Mouse (Mus musculus): ENCODE data around the gene Tnk1. TPM values are rescaled to one million over a fixed set of nuclear protein-coding genes. Genes with fewer than 3 reads are reported as not detected.

The Tnk1 gene
- polyA plus RNA-seq, 1 experiment from 2014 or later: not detected

- 82% methylated on average over 5 of the region's 5 CpGs for WGBS
- no peak overlapping the region for H3K9ac ChIP-seq
These were observed 36.1 kb upstream of the Tnk1 start for GRCm38 (mm10) chr11:69894671-69895070.

DNA sequence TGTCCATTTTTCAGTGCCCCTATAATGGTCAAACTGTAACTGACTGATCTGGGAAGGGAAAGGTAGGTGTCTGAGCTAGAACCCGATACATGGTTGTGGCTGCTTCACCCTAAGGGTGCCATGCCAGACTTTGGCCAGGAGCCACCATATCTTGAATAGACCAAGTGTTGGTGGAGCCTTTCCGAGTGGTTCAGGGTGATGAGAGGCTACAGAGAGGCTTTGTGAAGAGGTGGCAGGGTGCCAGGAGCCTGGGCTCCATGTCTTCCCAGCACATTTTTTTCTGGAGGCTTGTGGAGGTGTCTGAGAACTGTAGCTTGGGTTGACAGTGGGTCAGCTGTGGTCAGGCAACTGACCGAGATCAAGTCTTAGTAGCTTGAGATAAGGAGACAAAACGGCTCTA, 33.0 kb upstream of the Tnk1 start:
- Histone ChIP-seq H3K27ac (no peak overlapping the region), H3K4me1 (replicated peaks; ENCODE audit: control insufficient read depth, insufficient read depth, low read length) (no peaks in the 10 kb centered on the region), H3K4me2 (replicated peaks) (no peak overlapping the region), H3K9me3 (ENCODE audit: control insufficient read depth, low read length) (no peaks in the 10 kb centered on the region), H3K27me3 (ENCODE audit: control insufficient read depth, insufficient read depth, low read length) (no peaks in the 10 kb centered on the region), H3K9ac (no peak overlapping the region), H3K36me3 (replicated peaks; ENCODE audit: control insufficient read depth, insufficient read depth) (no peaks in the 10 kb centered on the region), H3K4me3 (replicated peaks; ENCODE audit: low read length) (no peak overlapping the region)
- DNase-seq (ENCODE audit: low spot score) (no peak), ATAC-seq (ENCODE audit: low FRiP score) (no peak)
- 67% methylated on average over 4 of the region's 4 CpGs for WGBS

More at GRCm38 (mm10) chr11:69894671-69895070, 36.1 kb upstream of the Tnk1 start:
- no peak overlapping the region for H3K4me3 ChIP-seq (replicated peaks; ENCODE audit: low read length)
- peaks cover 12% of the 10 kb centered on the region for H3K4me1 ChIP-seq (replicated peaks; ENCODE audit: control insufficient read depth, insufficient read depth, low read length)
- no peak for ATAC-seq (ENCODE audit: low FRiP score)
- no peak overlapping the region for H3K27ac ChIP-seq
- no peaks in the 10 kb centered on the region for H3K27me3 ChIP-seq (ENCODE audit: control insufficient read depth, insufficient read depth, low read length)
- no peaks in the 10 kb centered on the region for H3K36me3 ChIP-seq (replicated peaks; ENCODE audit: control insufficient read depth, insufficient read depth)
- no peak for DNase-seq (ENCODE audit: low spot score)
- H3K4me2 ChIP-seq (replicated peaks): no peak overlapping the region
- H3K9me3 ChIP-seq (ENCODE audit: control insufficient read depth, low read length): no peaks in the 10 kb centered on the region

- ATAC-seq (ENCODE audit: low FRiP score) (no peak), DNase-seq (ENCODE audit: low spot score) (no peak)
- no peak overlapping the region for H3K4me2 ChIP-seq (replicated peaks)
- 75% methylated on average over 8 of the region's 8 CpGs for WGBS
- no peak overlapping the region for H3K27ac ChIP-seq
- no peak overlapping the region for H3K9ac ChIP-seq
- no peaks in the 10 kb centered on the region for H3K4me1 ChIP-seq (replicated peaks; ENCODE audit: control insufficient read depth, insufficient read depth, low read length)
- H3K27me3 ChIP-seq (ENCODE audit: control insufficient read depth, insufficient read depth, low read length): peaks cover 4% of the 10 kb centered on the region; the same call in 1 of the 2 replicates
- no peak overlapping the region for H3K4me3 ChIP-seq (replicated peaks; ENCODE audit: low read length)
- H3K9me3 ChIP-seq (ENCODE audit: control insufficient read depth, low read length): no peaks in the 10 kb centered on the region
- H3K36me3 ChIP-seq (replicated peaks; ENCODE audit: control insufficient read depth, insufficient read depth): no peaks in the 10 kb centered on the region
These were observed 28.5 kb upstream of the Tnk1 start for GRCm38 (mm10) chr11:69886907-69887635.

DNA sequence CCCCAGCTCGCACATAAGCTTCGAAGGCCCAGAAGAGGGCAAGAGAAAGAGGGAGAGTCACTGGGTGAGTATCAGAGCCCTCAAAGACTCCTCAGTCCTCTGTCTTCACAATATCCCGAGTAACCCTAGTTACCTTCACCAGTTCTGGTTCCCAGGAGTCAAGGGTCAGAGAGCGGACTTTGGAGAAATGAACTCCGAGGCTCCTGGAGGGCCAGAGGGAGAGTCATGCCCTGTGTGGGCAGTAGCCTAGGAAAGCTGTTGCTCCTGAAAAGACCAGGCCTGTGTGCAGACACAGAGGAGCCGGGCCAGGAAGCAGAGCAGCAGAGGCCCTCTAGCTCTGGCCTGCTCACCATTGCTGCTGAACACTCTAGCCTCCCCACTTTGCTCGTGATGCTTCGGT, 26.1 kb upstream of the Tnk1 start:
- Histone ChIP-seq H3K36me3 (replicated peaks; ENCODE audit: control insufficient read depth, insufficient read depth) (no peaks in the 10 kb centered on the region), H3K4me2 (replicated peaks) (no peak overlapping the region), H3K9me3 (ENCODE audit: control insufficient read depth, low read length) (no peaks in the 10 kb centered on the region), H3K27me3 (ENCODE audit: control insufficient read depth, insufficient read depth, low read length) (peaks cover 15% of the 10 kb centered on the region), H3K4me3 (replicated peaks; ENCODE audit: low read length) (no peak overlapping the region), H3K27ac (no peak overlapping the region), H3K9ac (no peak overlapping the region), H3K4me1 (replicated peaks; ENCODE audit: control insufficient read depth, insufficient read depth, low read length) (peaks cover 16% of the 10 kb centered on the region; the same call in 1 of the 2 replicates)
- 79% methylated on average over 8 of the region's 8 CpGs for WGBS
- ATAC-seq (ENCODE audit: low FRiP score) (no peak), DNase-seq (ENCODE audit: low spot score) (no peak)

DNA sequence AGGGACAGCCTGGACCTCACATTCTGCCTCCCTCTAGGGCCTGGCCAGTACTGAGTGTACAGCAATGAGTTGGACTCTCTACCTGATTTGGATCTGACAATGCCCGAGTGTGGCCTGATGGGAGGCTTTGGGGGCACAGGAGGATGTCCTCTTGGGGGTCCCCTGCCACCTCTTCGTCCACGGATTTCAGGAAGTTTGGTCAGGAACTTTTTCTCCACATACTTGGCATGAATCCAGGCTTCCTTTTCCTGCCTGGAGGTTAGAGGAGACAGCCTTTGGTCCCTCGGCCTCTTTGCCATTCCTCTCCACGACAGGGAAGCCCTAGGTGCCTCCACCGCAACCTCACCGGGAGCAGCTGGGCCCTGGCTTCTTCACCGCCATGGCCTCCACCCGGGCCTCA, 25.7 kb upstream of the Tnk1 start:
- 83% methylated on average over 9 of the region's 9 CpGs for WGBS
- Histone ChIP-seq H3K4me1 (replicated peaks; ENCODE audit: control insufficient read depth, insufficient read depth, low read length) (peaks cover 16% of the 10 kb centered on the region; the same call in 1 of the 2 replicates), H3K4me2 (replicated peaks) (no peak overlapping the region), H3K27me3 (ENCODE audit: control insufficient read depth, insufficient read depth, low read length) (peaks cover 15% of the 10 kb centered on the region), H3K9ac (no peak overlapping the region), H3K36me3 (replicated peaks; ENCODE audit: control insufficient read depth, insufficient read depth) (no peaks in the 10 kb centered on the region), H3K4me3 (replicated peaks; ENCODE audit: low read length) (no peak overlapping the region), H3K27ac (no peak overlapping the region), H3K9me3 (ENCODE audit: control insufficient read depth, low read length) (no peaks in the 10 kb centered on the region)
- DNase-seq (ENCODE audit: low spot score): no peak
- no peak for ATAC-seq (ENCODE audit: low FRiP score)

DNA sequence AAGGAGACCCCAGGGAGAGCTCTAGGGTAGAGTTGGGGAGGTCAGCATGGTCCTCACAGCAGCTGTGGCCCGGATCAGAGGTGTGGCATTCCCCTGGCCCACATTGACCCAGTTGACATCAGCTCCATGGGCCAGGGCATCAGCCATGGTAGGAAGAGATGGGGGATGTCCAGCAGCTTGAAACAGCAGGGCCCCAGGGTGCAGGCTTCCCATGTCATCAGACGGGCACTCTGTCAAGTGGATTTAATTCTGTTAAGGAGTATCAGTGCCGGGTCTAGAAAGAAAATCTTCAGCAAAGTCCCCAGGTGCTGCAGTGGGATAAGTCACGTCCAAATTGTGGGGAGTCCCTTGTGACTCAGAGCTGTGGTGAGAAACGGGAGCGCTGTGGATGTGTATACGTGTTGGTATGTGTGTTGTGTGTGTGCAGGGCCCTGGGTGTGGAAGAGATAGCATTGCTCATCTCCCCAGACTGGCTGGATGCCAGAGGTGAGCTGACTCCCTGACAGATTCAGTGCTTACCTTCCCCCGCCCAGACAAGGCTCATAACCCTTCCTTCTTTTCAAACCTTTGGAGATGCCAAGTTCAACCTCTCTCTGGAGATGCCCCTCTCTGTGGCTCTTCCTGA, 25.1 kb upstream of the Tnk1 start:
- DNase-seq (ENCODE audit: low spot score) (no peak), ATAC-seq (ENCODE audit: low FRiP score) (no peak)
- Histone ChIP-seq H3K27me3 (ENCODE audit: control insufficient read depth, insufficient read depth, low read length) (peaks cover 15% of the 10 kb centered on the region), H3K27ac (no peak overlapping the region), H3K4me3 (replicated peaks; ENCODE audit: low read length) (no peak overlapping the region), H3K4me2 (replicated peaks) (no peak overlapping the region), H3K4me1 (replicated peaks; ENCODE audit: control insufficient read depth, insufficient read depth, low read length) (peaks cover 16% of the 10 kb centered on the region; the same call in 1 of the 2 replicates), H3K9me3 (ENCODE audit: control insufficient read depth, low read length) (no peaks in the 10 kb centered on the region), H3K9ac (no peak overlapping the region), H3K36me3 (replicated peaks; ENCODE audit: control insufficient read depth, insufficient read depth) (no peaks in the 10 kb centered on the region)
- WGBS: 89% methylated on average over 8 of the region's 8 CpGs

GRCm38 (mm10) chr11:69883066-69883465, 24.5 kb upstream of the Tnk1 start:
- Histone ChIP-seq H3K9me3 (ENCODE audit: control insufficient read depth, low read length) (no peaks in the 10 kb centered on the region), H3K9ac (no peak overlapping the region), H3K4me3 (replicated peaks; ENCODE audit: low read length) (no peak overlapping the region), H3K4me1 (replicated peaks; ENCODE audit: control insufficient read depth, insufficient read depth, low read length) (peaks cover 16% of the 10 kb centered on the region; the same call in 1 of the 2 replicates), H3K27me3 (ENCODE audit: control insufficient read depth, insufficient read depth, low read length) (peaks cover 15% of the 10 kb centered on the region), H3K4me2 (replicated peaks) (no peak overlapping the region), H3K27ac (no peak overlapping the region), H3K36me3 (replicated peaks; ENCODE audit: control insufficient read depth, insufficient read depth) (no peaks in the 10 kb centered on the region)
- WGBS: 63% methylated on average over 4 of the region's 4 CpGs
- ATAC-seq (ENCODE audit: low FRiP score): no peak
- no peak for DNase-seq (ENCODE audit: low spot score)

DNA sequence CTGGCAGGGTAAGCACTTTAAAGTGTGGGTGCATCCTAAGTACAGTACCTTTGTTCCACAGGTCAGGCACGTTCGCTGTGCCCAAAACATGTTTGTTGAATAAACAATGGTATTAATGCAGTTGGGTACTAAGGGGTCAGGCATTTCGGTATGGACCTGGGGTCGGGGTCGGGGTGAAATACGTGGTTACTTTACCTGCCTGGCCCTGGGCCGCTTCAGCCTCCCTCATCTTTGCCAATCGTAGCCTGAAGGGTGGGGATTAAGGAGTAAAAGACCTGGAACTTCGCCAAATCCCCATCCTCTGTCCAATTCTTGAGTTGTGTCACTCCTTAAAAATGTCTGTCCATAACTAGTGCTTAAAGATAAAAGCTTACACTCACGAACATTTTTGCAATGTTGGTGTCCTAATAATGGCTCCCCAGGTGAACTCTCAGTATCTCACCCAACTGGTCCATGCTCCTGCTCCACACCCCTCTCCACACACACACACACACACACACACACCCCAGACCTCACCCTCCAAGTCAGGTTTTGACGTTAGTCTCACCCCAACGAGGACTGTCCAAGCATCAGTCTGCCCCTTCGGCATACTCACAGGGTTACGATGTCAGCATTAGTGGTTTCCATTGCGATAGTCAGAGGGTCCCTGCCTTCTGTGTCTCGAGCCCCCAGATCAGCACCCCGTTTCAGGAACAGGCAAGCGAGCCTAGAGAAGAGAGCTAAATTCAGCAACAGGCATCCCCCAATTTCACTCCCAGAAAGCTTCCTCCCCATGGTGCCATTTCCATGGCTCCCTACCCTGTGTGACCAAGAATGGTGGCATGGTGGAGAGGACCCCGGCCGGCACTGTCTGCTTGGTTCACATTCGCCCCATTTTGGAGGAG, 23.5 kb upstream of the Tnk1 start:
- H3K27me3 ChIP-seq (ENCODE audit: control insufficient read depth, insufficient read depth, low read length): peaks cover 15% of the 10 kb centered on the region
- H3K4me2 ChIP-seq (replicated peaks): peak overlapping the region; percentile 66
- ATAC-seq (ENCODE audit: low FRiP score) (no peak), DNase-seq (ENCODE audit: low spot score) (no peak)
- no peaks in the 10 kb centered on the region for H3K9me3 ChIP-seq (ENCODE audit: control insufficient read depth, low read length)
- H3K27ac ChIP-seq: no peak overlapping the region
- 62% methylated on average over 21 of the region's 21 CpGs for WGBS
- H3K36me3 ChIP-seq (replicated peaks; ENCODE audit: control insufficient read depth, insufficient read depth): no peaks in the 10 kb centered on the region
- H3K9ac ChIP-seq: peak overlapping the region; percentile 57
- peaks cover 16% of the 10 kb centered on the region; the same call in 1 of the 2 replicates for H3K4me1 ChIP-seq (replicated peaks; ENCODE audit: control insufficient read depth, insufficient read depth, low read length)
- peak overlapping the region; percentile 37 for H3K4me3 ChIP-seq (replicated peaks; ENCODE audit: low read length)

Measured in hindbrain, embryonic 14.5 days (tissue).